Mouse (Mus musculus) hindbrain, embryonic 15.5 days (tissue): ENCODE measurements at regions not wholly inside any gene's neighbourhood (a gene's known extent, or its start where the extent isn't known, plus 50 kb on each side); places are given as distances from the start of the nearest gene placed in this dataset.

Experiments used
- ATAC-seq: fragments of 200-750 bp; cut with Nextera tagmentation; 2 replicates; pipeline ENCODE4 v1.8.0; 2017; ENCODE audit warnings: low read depth, moderate number of reproducible peaks, moderate TSS enrichment; ENCODE audit not compliant: low FRiP score
- H3K27ac ChIP-seq: fragments of 300-500 bp; sonication (generic); replicated peaks from 2 replicates; pipeline ENCODE4 v1.5.1; 2015; ENCODE audit warnings: mild to moderate bottlenecking, inconsistent platforms
- H3K27me3 ChIP-seq: fragments of 300-500 bp; sonication (generic); 2 replicates; pipeline ENCODE4 v1.6.1; 2015; ENCODE audit warnings: control low read depth, inconsistent platforms
- H3K36me3 ChIP-seq: fragments of 300-500 bp; sonication (generic); 2 replicates; pipeline ENCODE4 v1.6.1; 2015; ENCODE audit warnings: control low read depth, inconsistent platforms
- H3K4me1 ChIP-seq: fragments of 300-500 bp; sonication (generic); replicated peaks from 2 replicates; pipeline ENCODE4 v1.6.1; 2015; ENCODE audit warnings: control low read depth, inconsistent platforms
- H3K4me2 ChIP-seq: fragments of 300-500 bp; sonication (generic); 2 replicates; pipeline ENCODE4 v1.6.1; 2015; ENCODE audit warnings: moderate library complexity, mild to moderate bottlenecking, inconsistent platforms
- H3K4me3 ChIP-seq: fragments of 300-500 bp; sonication (generic); 2 replicates; pipeline ENCODE4 v1.5.1; 2015; ENCODE audit warnings: mild to moderate bottlenecking, inconsistent platforms
- H3K9ac ChIP-seq: fragments of 300-500 bp; sonication (generic); 2 replicates; pipeline ENCODE4 v1.6.1; 2015; ENCODE audit warnings: inconsistent platforms
- H3K9me3 ChIP-seq: fragments of 300-500 bp; sonication (generic); 2 replicates; pipeline ENCODE4 v1.6.1; 2016; ENCODE audit warnings: control low read depth, inconsistent platforms
- WGBS: fragments of 180-500 bp; shearing (Covaris S2); methylation state at CpG from one replicate; pipeline ENCODE4 v1.1.7; 2015; 5-methylcytosine and 5-hydroxymethylcytosine counted together

DNA sequence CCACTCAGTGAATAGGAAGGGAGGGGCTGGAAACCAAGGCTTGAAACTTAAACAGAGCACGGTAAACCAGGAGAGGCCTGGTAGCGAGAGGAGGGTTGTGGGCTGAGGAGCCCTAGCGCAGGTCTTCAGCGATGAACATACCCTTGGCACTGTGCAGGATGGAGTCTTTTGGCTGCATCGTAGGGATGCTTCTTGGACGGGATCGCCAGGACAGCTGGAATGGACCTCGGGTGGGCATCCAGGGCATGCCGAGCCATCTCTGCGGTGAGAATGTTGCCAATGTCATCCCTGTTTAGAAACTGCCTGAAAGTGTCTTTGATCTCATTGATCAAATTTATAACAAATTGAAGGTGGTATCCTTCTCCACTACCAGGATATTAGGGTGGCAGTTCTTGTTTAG is 192.2 kb upstream of the Usp25 start:
- Histone ChIP-seq H3K36me3 (no peaks in the 10 kb centered on the region), H3K27ac (no peak overlapping the region), H3K27me3 (no peaks in the 10 kb centered on the region), H3K4me2 (no peak overlapping the region), H3K4me3 (no peak overlapping the region), H3K9ac (no peak overlapping the region), H3K4me1 (no peaks in the 10 kb centered on the region), H3K9me3 (0 out of 2 replicates have a peak, but pooled peaks cover 3% of the 10 kb centered on the region)
- no peak for ATAC-seq
- WGBS, result 93% methylated on average over 10 of the region's 10 CpGs

DNA sequence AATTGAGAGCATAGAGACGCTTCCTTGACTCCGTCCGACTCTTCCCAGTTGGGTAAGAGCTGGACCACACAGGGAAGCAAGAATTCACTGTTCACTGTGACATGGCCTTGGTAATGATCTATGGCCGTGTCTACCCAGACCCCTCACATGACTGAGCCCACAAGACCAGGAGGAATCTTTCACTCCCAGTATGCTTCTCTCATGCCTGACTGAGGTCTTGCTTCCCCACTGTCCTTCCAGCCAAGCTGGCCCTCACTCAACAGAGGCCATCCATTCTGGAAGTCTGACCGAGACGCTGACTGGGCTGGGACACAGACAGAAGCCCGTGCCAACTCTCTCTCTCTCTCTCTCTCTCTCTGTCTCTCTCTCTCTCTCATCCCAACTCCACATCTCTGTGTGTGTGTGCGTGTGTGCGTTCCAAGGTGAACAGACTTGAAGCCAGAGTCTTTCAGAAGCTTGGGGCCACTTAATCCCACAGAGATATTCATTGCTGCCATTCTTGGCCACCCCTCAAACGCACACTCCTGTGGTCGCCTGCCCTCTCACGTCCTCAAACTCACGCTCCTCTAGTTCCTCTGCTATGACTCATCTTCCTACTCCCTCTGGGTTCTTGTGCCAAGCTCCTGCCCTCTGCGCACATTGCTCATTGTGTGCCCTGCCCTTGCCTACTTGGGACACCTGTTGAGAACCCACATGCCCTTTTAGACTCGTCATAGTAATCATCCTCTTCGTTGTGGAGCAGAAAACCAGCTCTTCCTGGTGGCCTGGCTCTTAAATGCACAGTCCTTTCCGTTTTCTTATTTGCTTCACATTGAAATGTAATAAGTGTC is 197.2 kb upstream of the Usp25 start:
- Histone ChIP-seq H3K4me1 (no peaks in the 10 kb centered on the region), H3K9ac (no peak overlapping the region), H3K4me2 (no peak overlapping the region), H3K9me3 (no peaks in the 10 kb centered on the region), H3K27ac (no peak overlapping the region), H3K27me3 (no peaks in the 10 kb centered on the region), H3K36me3 (no peaks in the 10 kb centered on the region), H3K4me3 (no peak overlapping the region)
- ATAC-seq, result no peak
- WGBS, result 94% methylated on average over 17 of the region's 17 CpGs

DNA sequence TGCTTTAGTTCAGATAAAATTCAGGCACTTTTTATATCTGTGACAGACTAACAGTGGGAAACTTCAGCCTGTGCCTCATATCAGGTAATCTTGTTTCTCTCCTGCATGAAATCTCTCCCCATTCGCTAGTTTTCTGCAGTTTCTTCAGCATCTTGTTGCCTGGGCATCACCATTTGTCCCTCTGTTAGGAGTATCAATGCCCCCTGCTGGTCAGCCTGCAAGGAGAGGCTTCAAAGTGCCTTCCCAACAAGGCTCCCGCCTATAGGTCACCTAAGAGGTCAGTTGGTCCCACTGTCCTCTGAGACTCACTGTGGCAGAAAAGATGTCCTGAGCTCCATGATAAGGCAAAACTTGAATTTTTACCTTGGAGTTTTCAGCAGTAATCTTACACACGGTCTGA is 209.8 kb upstream of the Usp25 start:
- no peak for ATAC-seq
- H3K9me3 ChIP-seq, result no peaks in the 10 kb centered on the region
- no peak overlapping the region for H3K4me2 ChIP-seq
- H3K36me3 ChIP-seq, result no peaks in the 10 kb centered on the region
- H3K9ac ChIP-seq, result no peak overlapping the region
- no peak overlapping the region for H3K4me3 ChIP-seq
- 31% methylated on average over 3 of the region's 3 CpGs for WGBS
- H3K27me3 ChIP-seq, result no peaks in the 10 kb centered on the region
- H3K4me1 ChIP-seq, result no peaks in the 10 kb centered on the region
- no peak overlapping the region for H3K27ac ChIP-seq

DNA sequence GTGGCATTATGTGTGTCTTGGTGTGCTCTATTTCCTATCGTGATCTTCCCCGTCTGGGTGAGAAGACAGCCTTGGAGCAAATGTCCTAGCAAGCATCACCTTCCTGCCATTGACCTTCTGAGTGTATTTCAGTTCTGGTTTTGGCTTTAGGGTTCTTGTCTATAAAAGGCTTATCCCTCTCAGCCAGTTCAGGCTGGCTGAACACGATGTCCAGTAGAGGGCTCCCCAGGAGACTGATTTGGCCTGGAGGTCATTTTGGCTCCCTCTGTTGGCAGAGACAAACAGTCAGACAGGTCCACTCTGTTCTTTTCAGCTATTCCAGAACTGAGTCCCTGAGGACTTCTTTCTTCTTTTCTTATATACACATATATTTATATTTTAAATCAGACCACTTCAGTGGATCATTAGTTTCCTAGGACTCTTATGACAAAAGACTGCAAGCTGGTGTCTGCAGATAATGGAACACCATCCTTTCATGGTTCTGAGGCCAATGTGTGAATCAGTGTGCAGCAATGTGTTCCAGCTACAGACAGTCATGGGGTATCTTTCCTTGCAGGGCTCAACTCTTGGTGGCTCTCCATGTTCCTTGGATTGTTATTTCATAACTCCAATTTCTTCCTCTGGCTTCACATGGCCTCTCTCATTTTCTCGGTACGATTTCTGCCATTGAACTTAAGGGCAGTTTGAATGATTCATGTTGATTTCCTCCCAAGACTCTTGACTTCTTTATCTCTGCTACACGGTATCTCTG is 226.9 kb upstream of the Usp25 start:
- H3K9ac ChIP-seq, result no peak overlapping the region
- no peaks in the 10 kb centered on the region for H3K27me3 ChIP-seq
- H3K4me2 ChIP-seq, result no peak overlapping the region
- WGBS, result 76% methylated on average over 6 of the region's 6 CpGs
- H3K36me3 ChIP-seq, result no peaks in the 10 kb centered on the region
- no peaks in the 10 kb centered on the region for H3K4me1 ChIP-seq
- no peak for ATAC-seq
- no peak overlapping the region for H3K27ac ChIP-seq
- no peaks in the 10 kb centered on the region for H3K9me3 ChIP-seq
- no peak overlapping the region for H3K4me3 ChIP-seq

DNA sequence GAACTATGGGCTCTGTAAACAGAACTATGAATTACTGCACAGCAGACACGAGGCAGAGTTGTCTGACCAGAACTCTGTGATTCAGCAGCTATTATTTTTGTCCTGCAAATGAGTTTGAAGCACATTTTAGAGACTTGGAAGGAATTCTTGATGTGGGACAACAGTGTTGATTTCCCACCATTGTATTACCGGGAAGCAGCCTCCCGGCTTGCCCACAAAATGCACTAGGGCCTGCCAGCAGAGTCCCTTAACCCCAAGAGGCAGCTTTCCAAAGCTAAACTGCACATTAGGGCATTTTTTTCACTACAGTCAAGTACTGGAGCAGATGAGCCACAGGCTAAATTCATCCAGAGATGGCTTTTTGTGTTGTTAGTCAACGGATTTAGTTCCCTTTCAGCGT is 230.8 kb upstream of the Usp25 start:
- no peak overlapping the region for H3K4me3 ChIP-seq
- H3K9ac ChIP-seq, result no peak overlapping the region
- H3K4me1 ChIP-seq, result no peaks in the 10 kb centered on the region
- no peaks in the 10 kb centered on the region for H3K27me3 ChIP-seq
- ATAC-seq, result no peak
- no peaks in the 10 kb centered on the region for H3K9me3 ChIP-seq
- no peak overlapping the region for H3K27ac ChIP-seq
- H3K4me2 ChIP-seq, result no peak overlapping the region
- no peaks in the 10 kb centered on the region for H3K36me3 ChIP-seq
- WGBS, result 63% methylated on average over 5 of the region's 5 CpGs

DNA sequence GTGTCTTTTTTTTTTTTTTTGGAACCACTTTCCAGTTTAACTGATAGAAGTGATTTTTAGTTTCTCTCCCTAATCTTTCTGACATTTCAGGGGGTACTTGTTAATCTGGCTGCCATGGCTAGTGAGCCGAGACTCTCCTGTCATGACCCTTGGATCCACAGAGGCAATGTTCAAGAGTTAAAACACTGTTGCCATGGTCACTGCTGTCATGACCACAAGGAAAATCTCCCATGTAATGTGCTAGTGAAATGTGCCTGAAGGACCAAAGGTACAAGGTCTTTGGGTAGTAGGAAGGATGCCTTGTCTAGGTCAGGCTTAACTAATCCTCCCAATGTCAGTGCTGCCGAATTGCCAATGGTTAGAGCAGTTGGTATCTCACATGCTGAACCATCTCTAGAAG is 237.7 kb upstream of the Usp25 start:
- Histone ChIP-seq H3K9ac (no peak overlapping the region), H3K4me1 (no peaks in the 10 kb centered on the region), H3K9me3 (no peaks in the 10 kb centered on the region), H3K27ac (no peak overlapping the region), H3K4me2 (no peak overlapping the region), H3K27me3 (no peaks in the 10 kb centered on the region), H3K4me3 (no peak overlapping the region), H3K36me3 (no peaks in the 10 kb centered on the region)
- ATAC-seq, result no peak
- 50% methylated on average over 2 of the region's 2 CpGs for WGBS

DNA sequence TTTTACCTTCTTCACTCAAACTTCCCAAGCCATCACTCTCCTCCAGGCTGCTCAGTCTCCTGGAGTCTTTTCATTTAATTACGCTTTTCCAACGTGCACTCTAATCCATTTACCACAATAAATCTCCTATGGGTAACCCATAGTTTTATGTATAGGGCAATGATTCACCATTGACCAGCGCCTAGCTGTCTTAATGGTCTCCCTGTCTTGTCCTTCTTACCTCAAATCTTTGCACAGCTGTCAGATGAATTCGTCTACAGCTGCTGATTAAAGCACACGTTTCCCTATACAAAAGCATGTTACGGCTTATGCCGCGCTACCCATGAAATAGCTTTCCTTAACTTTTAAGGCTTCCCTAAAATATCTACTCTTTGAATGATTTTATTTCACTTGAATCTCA is 239.5 kb upstream of the Usp25 start:
- H3K4me1 ChIP-seq, result no peaks in the 10 kb centered on the region
- no peak for ATAC-seq
- 78% methylated on average over 8 of the region's 8 CpGs for WGBS
- no peak overlapping the region for H3K27ac ChIP-seq
- H3K9me3 ChIP-seq, result no peaks in the 10 kb centered on the region
- no peak overlapping the region for H3K4me3 ChIP-seq
- H3K36me3 ChIP-seq, result no peaks in the 10 kb centered on the region
- no peak overlapping the region for H3K4me2 ChIP-seq
- no peaks in the 10 kb centered on the region for H3K27me3 ChIP-seq
- no peak overlapping the region for H3K9ac ChIP-seq

DNA sequence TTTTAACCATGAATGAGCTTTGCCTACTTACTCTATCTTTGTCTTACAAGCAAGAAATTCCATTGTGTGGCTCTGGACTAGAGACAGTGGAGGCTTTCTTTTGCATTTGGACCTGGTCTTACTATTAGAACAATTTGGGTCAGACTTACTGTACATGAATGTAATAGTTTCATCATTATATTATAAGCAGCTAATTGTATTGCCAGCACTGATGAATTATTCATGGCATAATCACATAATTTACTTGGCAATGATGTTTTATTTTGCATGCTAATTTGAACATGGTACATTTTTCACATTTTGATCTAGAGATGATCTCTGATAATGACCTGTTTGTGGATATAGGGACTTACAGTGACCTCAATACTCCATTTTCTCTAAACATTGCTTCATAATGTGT is 240.0 kb upstream of the Usp25 start:
- Histone ChIP-seq H3K27me3 (no peaks in the 10 kb centered on the region), H3K4me2 (no peak overlapping the region), H3K9me3 (no peaks in the 10 kb centered on the region), H3K9ac (no peak overlapping the region), H3K4me1 (no peaks in the 10 kb centered on the region), H3K4me3 (no peak overlapping the region), H3K36me3 (no peaks in the 10 kb centered on the region), H3K27ac (no peak overlapping the region)
- no peak for ATAC-seq

DNA sequence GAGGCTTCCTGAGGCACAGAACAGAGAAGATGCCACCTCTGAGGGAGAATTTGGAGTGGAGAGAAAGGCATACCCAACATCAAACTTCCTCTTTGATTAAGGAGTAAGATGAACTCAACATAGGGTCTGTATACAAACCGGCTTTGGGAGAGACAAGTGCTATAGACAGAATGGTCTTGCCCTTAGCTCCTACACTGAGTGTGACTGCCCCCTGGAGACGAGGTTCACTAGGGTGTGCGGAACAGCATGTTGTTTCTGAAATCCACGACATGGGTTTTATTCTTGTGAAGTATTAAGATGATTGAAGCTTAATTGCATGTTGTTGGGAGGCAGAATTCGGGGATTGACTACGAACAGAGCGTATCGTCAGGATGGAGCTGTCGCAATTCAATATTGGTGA is 244.9 kb upstream of the Usp25 start:
- Histone ChIP-seq H3K4me3 (no peak overlapping the region), H3K4me1 (no peaks in the 10 kb centered on the region), H3K27me3 (no peaks in the 10 kb centered on the region), H3K9ac (no peak overlapping the region), H3K9me3 (no peaks in the 10 kb centered on the region), H3K36me3 (no peaks in the 10 kb centered on the region), H3K27ac (no peak overlapping the region), H3K4me2 (no peak overlapping the region)
- 84% methylated on average over 9 of the region's 9 CpGs for WGBS
- ATAC-seq, result no peak

DNA sequence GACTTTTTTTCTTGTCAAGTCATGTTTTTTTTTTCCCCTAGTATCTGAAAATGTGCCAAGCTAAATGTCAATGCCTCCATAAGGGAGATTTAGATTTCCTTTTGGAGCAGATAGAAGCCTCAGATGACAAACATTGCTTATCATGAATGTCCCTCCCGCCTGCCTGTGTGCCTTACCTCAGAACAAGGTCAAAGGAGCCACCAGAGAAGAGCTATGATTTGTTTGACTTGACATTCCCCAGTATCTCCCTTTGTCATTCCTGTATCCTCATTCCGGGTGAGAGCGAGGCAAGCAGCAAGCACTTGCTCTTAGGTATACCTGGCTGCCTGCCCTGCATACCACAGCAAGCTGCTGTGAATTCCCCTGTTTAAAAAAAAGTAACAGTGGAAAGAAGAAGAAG is 246.9 kb upstream of the Usp25 start:
- ATAC-seq, result no peak

DNA sequence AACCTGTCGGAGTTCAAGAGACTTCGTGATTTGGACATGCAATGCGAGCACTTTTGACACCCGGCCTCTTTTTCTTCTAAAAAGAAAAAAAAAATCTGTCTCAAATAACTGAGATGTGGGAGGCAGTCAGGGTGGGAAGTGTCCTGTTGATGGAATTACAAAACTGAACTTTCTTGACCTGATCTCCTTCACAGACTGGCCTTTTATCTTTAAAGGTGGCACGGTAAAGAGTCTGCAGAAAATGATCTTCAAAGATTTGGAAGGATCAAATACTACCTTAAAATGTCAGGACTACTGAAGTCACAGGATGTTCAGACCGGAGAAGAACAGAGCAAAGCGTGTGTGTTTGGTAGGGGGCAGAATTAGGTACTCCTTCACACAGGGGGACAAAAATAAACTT is 248.0 kb upstream of the Usp25 start:
- WGBS, result 22% methylated on average over 7 of the region's 7 CpGs
- H3K9ac ChIP-seq, result no peak overlapping the region

More for the DNA sequence above, 246.9 kb upstream of the Usp25 start:
- H3K4me1 ChIP-seq, result no peaks in the 10 kb centered on the region
- H3K27ac ChIP-seq, result no peak overlapping the region
- no peak overlapping the region for H3K4me2 ChIP-seq
- no peak overlapping the region for H3K9ac ChIP-seq
- 81% methylated on average over 3 of the region's 3 CpGs for WGBS
- no peaks in the 10 kb centered on the region for H3K27me3 ChIP-seq
- H3K4me3 ChIP-seq, result no peak overlapping the region
- no peaks in the 10 kb centered on the region for H3K36me3 ChIP-seq
- no peaks in the 10 kb centered on the region for H3K9me3 ChIP-seq

DNA sequence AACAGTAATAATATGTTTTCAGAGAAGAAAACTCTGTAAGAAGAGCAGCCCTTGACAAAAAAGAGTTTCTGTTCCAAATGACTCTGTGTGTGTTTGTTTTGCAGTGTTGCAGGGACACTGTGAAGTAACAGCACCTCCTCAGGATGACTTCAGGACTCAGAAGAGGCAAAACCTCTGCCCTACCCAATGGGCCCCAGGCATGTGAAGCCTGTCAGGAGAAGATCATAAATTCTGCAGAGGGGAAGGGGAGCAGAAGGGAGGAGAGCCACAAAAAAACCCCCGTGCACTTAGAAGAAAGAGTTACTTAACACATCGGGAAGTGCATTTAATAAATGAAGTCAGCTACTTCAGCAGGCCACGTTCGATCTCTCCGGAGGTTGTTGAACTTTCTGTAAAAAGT is 248.5 kb upstream of the Usp25 start:
- H3K4me3 ChIP-seq, result no peak overlapping the region
- no peak overlapping the region for H3K27ac ChIP-seq
- no peak for ATAC-seq
- H3K4me1 ChIP-seq, result no peaks in the 10 kb centered on the region
- H3K9ac ChIP-seq, result no peak overlapping the region
- WGBS, result 50% methylated on average over 5 of the region's 5 CpGs
- H3K36me3 ChIP-seq, result no peaks in the 10 kb centered on the region
- H3K9me3 ChIP-seq, result no peaks in the 10 kb centered on the region
- no peaks in the 10 kb centered on the region for H3K27me3 ChIP-seq
- H3K4me2 ChIP-seq, result no peak overlapping the region

More for the DNA sequence above, 248.0 kb upstream of the Usp25 start:
- Histone ChIP-seq H3K27me3 (no peaks in the 10 kb centered on the region), H3K9me3 (no peaks in the 10 kb centered on the region), H3K27ac (no peak overlapping the region), H3K36me3 (no peaks in the 10 kb centered on the region), H3K4me1 (no peaks in the 10 kb centered on the region), H3K4me3 (no peak overlapping the region), H3K4me2 (no peak overlapping the region)
- ATAC-seq, result no peak
